In the genomic region with DNA sequence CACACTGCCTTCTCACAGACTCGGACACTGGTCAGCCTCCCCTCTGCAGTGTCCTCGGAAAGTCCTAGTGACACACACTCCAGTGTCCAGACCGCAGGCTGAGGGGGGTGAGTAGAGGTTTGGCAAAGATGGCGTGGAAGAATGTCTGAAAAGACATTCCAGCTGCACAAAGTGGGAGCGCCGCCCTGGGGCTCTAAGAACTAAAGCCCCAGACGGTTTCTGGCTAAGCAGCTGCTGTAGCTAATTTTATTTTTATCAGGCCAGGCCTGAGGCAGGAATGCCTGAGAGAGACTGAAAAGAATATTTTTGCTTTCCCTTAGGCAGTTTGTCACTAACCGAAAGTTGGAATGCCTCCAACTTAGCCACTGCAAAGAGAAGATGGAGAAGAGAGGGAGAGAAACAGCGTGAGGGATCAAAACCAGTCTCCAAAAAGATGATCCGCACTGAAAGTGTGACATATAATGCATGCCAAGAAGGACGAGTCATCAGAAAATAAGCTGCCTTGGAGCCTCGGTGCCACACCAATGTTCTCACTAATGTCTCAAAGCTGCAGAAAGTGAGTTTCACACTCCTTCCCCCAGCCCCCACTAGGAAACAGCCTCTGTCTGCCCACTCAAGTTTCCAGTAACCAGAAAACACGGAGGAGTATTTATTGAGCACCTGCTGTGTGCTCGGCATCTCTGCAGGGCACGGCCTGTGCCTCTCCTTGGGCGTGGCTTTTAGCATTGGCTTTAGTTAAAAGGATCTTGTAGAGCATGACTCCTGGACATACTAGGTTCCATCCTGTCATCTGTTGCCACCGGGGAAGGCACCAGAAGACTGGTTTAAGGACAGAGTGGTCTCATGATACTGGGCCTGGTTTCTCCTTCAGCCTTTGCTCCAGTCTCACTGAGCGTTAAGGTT, we compare ENCODE assay signal across 8 mouse cellular contexts. TPM values are rescaled to one million over a fixed set of nuclear protein-coding genes. Genes with fewer than 3 reads are reported as not detected.
DNase-seq lines count a peak whose midpoint lies in the region; ATAC-seq and TF ChIP-seq lines count a peak whose summit lies in the region.

No protein-coding gene starts in this region.

- no peak for TF ChIP-seq EP300 in stomach, postnatal 0 days (optimal IDR thresholded peaks at IDR 0.05)

- H3K9me3 ChIP-seq in intestine, postnatal 0 days (ENCODE audit: control insufficient read depth): no peaks in the 10 kb centered on the region
- no peaks in the 10 kb centered on the region for H3K9me3 ChIP-seq in lung, embryonic 16.5 days (ENCODE audit: control insufficient read depth, low read length)
- no peaks in the 10 kb centered on the region for H3K9me3 ChIP-seq in stomach, postnatal 0 days (ENCODE audit: control insufficient read depth, low read length)

- no peaks in the 10 kb centered on the region for H3K36me3 ChIP-seq in intestine, postnatal 0 days (ENCODE audit: control insufficient read depth, insufficient read depth)
- peaks cover 3% of the 10 kb centered on the region for H3K36me3 ChIP-seq in lung, embryonic 16.5 days (ENCODE audit: control insufficient read depth, insufficient read depth, low read length)
- H3K36me3 ChIP-seq in stomach, postnatal 0 days (ENCODE audit: control insufficient read depth, insufficient read depth, low read length): no peaks in the 10 kb centered on the region; the same call in 1 of the 2 replicates

- TF ChIP-seq CTCF in brain, embryonic 14.5 days (IDR thresholded peaks at IDR 0.05; ENCODE audit: borderline replicate concordance, extremely low read depth, insufficient read depth, insufficient read length): no peak
- TF ChIP-seq CTCF in intestine, postnatal 0 days (IDR thresholded peaks at IDR 0.05; ENCODE audit: low read depth): peak; percentile 11; the same call in 1 of the 2 replicates
- peak; percentile 21; the same call in 1 of the 2 replicates for TF ChIP-seq CTCF in stomach, postnatal 0 days (IDR thresholded peaks at IDR 0.05; ENCODE audit: low read depth)

- DNase-seq in kidney, adult 18-20 months: peak; percentile 27
- no peak for DNase-seq in kidney, adult 9 months
- peak; percentile 65 for DNase-seq in brain, embryonic 14.5 days (ENCODE audit: low read depth)
- peak; percentile 74 for DNase-seq in gastrocnemius, postnatal 14 days
- no peak for DNase-seq in stomach, postnatal 0 days (ENCODE audit: low spot score)
- no peak for DNase-seq in liver

- no peak for ATAC-seq in intestine, postnatal 0 days
- peak; percentile 66 for ATAC-seq in lung, embryonic 16.5 days (ENCODE audit: low read depth)
- ATAC-seq in stomach, postnatal 0 days (ENCODE audit: low FRiP score, low TSS enrichment): peak; percentile 47; the same call in 1 of the 2 replicates

- WGBS in intestine, postnatal 0 days: 70% methylated on average over 18 of the region's 18 CpGs
- 51% methylated on average over 18 of the region's 18 CpGs for WGBS in lung, embryonic 16.5 days
- WGBS in stomach, postnatal 0 days: 45% methylated on average over 18 of the region's 18 CpGs

- no peak overlapping the region for H3K4me3 ChIP-seq in intestine, postnatal 0 days (ENCODE audit: low read depth, low read length)
- H3K4me3 ChIP-seq in lung, embryonic 16.5 days (ENCODE audit: low read length): no peak overlapping the region
- no peak overlapping the region for H3K4me3 ChIP-seq in stomach, postnatal 0 days (ENCODE audit: low read depth, low read length)

- H3K4me1 ChIP-seq in intestine, postnatal 0 days (replicated peaks; ENCODE audit: control insufficient read depth, insufficient read depth, low read length): no peaks in the 10 kb centered on the region
- peaks cover 6% of the 10 kb centered on the region for H3K4me1 ChIP-seq in lung, embryonic 16.5 days (replicated peaks; ENCODE audit: control insufficient read depth, insufficient read depth, low read length)
- no peaks in the 10 kb centered on the region for H3K4me1 ChIP-seq in stomach, postnatal 0 days (replicated peaks; ENCODE audit: control insufficient read depth, insufficient read depth)

- no peak overlapping the region for H3K27ac ChIP-seq in intestine, postnatal 0 days (ENCODE audit: low read depth, low read length)
- H3K27ac ChIP-seq in lung, embryonic 16.5 days (ENCODE audit: low read length): peak overlapping the region; percentile 70
- peak overlapping the region; percentile 76 for H3K27ac ChIP-seq in stomach, postnatal 0 days (replicated peaks)

- H3K9ac ChIP-seq in intestine, postnatal 0 days (ENCODE audit: low read depth, low read length): no peak overlapping the region
- H3K9ac ChIP-seq in lung, embryonic 16.5 days (ENCODE audit: low read length): peak overlapping the region; percentile 30; the same call in 1 of the 2 replicates
- H3K9ac ChIP-seq in stomach, postnatal 0 days (ENCODE audit: low read length): peak overlapping the region; percentile 31; the same call in 1 of the 2 replicates

- H3K4me2 ChIP-seq in intestine, postnatal 0 days (replicated peaks; ENCODE audit: low read depth): no peak overlapping the region
- H3K4me2 ChIP-seq in lung, embryonic 16.5 days (ENCODE audit: low read depth, low read length): peak overlapping the region; percentile 6
- peak overlapping the region; percentile 25; the same call in 1 of the 2 replicates for H3K4me2 ChIP-seq in stomach, postnatal 0 days (replicated peaks; ENCODE audit: low read depth)

- no peak for TF ChIP-seq POLR2A in brain, embryonic 14.5 days (IDR thresholded peaks at IDR 0.05; ENCODE audit: borderline replicate concordance, extremely low read depth, insufficient read depth, insufficient read length, poor library complexity, severe bottlenecking)

- no peaks in the 10 kb centered on the region for H3K27me3 ChIP-seq in intestine, postnatal 0 days (replicated peaks; ENCODE audit: control insufficient read depth, insufficient read depth, low read length)
- H3K27me3 ChIP-seq in lung, embryonic 16.5 days (ENCODE audit: control insufficient read depth, insufficient read depth, low read depth, low read length): no peaks in the 10 kb centered on the region
- H3K27me3 ChIP-seq in stomach, postnatal 0 days (ENCODE audit: control insufficient read depth, insufficient read depth, low read length): no peaks in the 10 kb centered on the region

- intact Hi-C loops in gastrocnemius, postnatal 14 days (cut with DNase I; ENCODE audit: low total_unique reads): no loop called here

RNA-seq across cellular contexts. Expression of a gene that starts 24.5 kb away (rescaled TPM):
- 8.2 and 8.7 TPM in 2 replicates for polyA plus RNA-seq in brain, embryonic 14.5 days (2012; rRNA removed)
- total RNA-seq in gastrocnemius, postnatal 14 days (2021): 1 to 10 TPM; 8.8 to 9.2 TPM
- 2.8 and 3.4 TPM in 2 replicates for polyA plus RNA-seq in intestine, postnatal 0 days (2015; fragmentation: Nextera tagmentation; extraction: Ambion mirVana)
- polyA plus RNA-seq in lung, embryonic 16.5 days (2015; fragmentation: Nextera tagmentation; extraction: Ambion mirVana): 14.1 and 14.6 TPM in 2 replicates
- polyA plus RNA-seq in stomach, postnatal 0 days (2015; fragmentation: Nextera tagmentation; extraction: Ambion mirVana): 3.0 TPM in 2 replicates

RNA-seq across cellular contexts. Expression of a gene that starts 34.9 kb away (rescaled TPM):
- polyA plus RNA-seq in brain, embryonic 14.5 days (2012; rRNA removed): 4.1 and 4.3 TPM in 2 replicates
- total RNA-seq in gastrocnemius, postnatal 14 days (2021): 1 to 10 TPM; 3.7 to 3.8 TPM
- 1.7 and 1.9 TPM in 2 replicates for polyA plus RNA-seq in intestine, postnatal 0 days (2015; fragmentation: Nextera tagmentation; extraction: Ambion mirVana)
- 2.4 TPM in 2 replicates for polyA plus RNA-seq in lung, embryonic 16.5 days (2015; fragmentation: Nextera tagmentation; extraction: Ambion mirVana)
- polyA plus RNA-seq in stomach, postnatal 0 days (2015; fragmentation: Nextera tagmentation; extraction: Ambion mirVana): 1.7 and 2.0 TPM in 2 replicates

Comparison
In these comparisons a context has a peak if more than half of its experiments do, and no peak if none do; other contexts are left out.
1. DNase-seq: peak in kidney, adult 18-20 months (single experiment), brain, embryonic 14.5 days (single experiment) and gastrocnemius, postnatal 14 days (single experiment); none in kidney, adult 9 months (single experiment), stomach, postnatal 0 days (single experiment) and liver (single experiment).